Mouse (Mus musculus) gastrocnemius, postnatal 4 days (tissue): ENCODE measurements around the gene Cacfd1. TPM values are rescaled to one million over a fixed set of nuclear protein-coding genes. Genes with fewer than 3 reads are reported as not detected.

ENCODE experiments used
- DNase-seq, 2 experiments: peaks; one replicate each; pipeline ENCODE4 v3.0.0; 2021 to 2022; ENCODE audit warnings: low spot score in 2 of 2, mixed read lengths in 2 of 2
- long read RNA-seq, 2 experiments: library from polyadenylated mRNA; stranded (forward); transcript quantifications; one replicate each; pipeline ENCODE4 v2.0.0; 2021
- total RNA-seq, 2 experiments: library from RNA; stranded (reverse); gene quantifications; 2 replicates each; pipeline ENCODE4 v1.2.3; 2021

The Cacfd1 gene
- total RNA-seq, result 10 to 100 TPM; 34.8 to 38.5 TPM
- long read RNA-seq, experiment 1, transcript Cacfd1-205 (5 exons, 2,689 nt), result major isoform, 40 of 53 reads
- long read RNA-seq, experiment 1, partial matches to known transcripts, result 1 of 53 reads
- long read RNA-seq, experiment 1, other reads (novel, unspliced or antisense), result 6 of 53 reads
- long read RNA-seq, experiment 2, transcript Cacfd1-205 (5 exons, 2,689 nt), result major isoform, 42 of 54 reads
- long read RNA-seq, experiment 2, partial matches to known transcripts, result 1 of 54 reads
- long read RNA-seq, experiment 2, other reads (novel, unspliced or antisense), result 6 of 54 reads

DNA sequence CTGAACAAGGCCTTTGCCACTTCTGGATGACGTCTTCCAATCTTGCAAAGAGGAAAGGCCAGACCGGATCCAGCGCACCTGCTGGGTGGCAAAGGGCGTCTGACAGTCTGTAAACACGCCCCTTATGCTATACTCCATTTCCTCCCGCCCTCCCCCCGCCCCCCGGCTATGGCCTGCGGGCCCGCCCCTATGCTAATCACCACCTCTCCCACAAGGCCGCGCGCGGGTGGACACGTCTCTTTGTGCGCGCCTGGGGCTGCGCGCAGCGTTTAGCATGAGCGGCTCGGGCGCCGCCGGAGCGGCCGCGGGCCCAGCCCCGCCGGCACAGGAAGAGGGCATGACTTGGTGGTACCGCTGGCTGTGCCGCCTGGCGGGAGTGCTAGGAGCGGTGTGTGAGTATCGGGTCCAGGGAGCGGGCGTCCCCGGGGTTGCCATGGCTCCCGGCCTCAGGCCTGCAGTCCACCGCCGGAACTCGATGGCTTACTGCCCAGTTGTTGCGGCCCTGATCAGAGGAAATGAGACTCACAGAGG lies at the start of gene Cacfd1:
Gene Cacfd1, plus strand, starts transcription at position 213 of the 531 bp plus-strand sequence.
- DNase-seq, result peak; percentile 67 to 86

DNA sequence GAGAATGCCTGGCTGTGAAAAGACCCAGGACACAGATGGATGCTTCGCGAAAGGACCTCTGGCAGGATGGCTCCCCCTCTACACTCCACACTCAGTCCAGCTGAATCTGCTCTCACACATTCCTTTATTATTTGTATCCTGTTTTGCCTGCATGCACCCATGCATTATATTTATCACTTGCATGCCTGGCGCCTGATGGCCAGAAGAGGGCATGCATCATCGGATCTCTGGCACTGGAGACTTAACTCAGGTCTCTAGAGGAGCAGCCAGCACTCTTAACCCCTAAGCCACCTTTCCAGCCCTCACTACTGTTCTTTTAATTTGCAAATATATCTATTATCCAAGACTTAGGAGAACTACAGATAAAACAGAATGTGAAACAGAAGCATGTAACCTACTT lies 49.0 kb upstream of the Cacfd1 start:
- DNase-seq, result no peak

DNA sequence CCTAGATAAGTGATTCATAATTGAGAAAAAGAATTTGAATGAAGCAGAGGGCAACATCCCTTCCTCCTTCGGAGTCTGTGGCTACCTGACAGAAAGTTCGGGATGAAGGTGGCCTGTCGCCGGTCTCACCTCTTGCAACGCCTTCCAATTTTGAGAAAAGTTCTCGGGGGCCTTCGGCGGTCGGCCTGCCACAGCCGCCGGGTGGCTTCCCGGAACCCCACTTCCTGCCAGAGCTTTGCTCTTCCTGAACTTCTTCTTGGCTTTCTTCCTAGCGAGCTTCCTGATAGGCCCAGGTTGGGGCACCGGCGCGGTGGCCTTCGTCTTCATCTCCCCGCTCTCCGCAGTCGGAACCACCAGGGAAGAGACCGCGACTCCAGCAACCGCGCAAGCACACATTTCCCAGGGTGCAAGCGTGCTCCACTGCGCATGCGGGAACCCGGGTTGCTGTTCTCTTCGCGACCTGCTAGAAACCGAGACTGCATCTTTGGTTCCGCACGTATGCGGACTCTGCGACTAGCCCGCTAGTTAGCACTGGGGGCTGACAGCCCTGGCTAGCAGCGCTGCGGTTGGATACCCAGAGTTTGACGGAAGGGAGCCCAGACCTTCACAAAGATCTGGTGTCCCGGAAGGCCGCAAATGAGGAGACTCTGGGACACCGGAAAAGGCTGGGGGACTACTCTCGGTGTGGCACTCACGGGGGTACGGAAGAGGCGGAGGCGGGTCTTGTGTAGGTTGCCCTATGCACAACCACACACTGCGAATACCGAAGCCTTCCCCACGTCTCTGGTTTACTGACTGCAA lies 45.6 kb upstream of the Cacfd1 start, which contains the start of gene Rexo4:
Gene Rexo4, minus strand, starts transcription at position 464 of the 801 bp plus-strand sequence.
- peak; percentile 87 to 97 for DNase-seq

DNA sequence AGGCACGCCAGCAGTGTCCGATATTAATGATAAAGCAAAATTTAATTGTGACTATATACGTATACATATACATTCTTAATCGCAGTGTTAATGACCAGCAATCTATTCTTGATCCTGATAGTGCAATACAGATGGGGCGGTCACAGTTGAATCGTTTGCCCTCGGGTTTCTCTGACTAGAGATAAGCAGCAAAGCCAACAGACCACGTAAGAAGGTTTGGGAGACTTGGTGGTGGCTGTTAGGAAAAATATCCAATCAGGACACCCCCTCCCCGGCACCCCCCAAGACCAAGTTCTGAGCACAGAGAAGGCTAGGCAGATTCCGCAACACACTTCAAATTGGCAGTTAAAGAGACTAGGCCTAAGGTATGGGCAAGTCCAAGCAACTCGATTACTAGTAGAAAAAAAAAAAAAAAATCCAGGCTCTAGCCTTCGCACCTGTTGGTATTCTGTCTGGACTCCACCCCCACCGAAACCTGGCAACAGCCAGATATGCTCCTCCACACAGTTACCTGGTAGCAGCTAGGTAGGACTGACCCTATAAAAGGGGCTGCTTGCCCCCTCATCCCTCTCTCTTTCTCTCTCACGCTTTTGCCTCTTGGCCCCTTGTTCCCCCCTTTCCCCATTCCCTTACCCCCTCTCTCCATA lies 44.9 kb upstream of the Cacfd1 start:
- DNase-seq, result no peak

DNA sequence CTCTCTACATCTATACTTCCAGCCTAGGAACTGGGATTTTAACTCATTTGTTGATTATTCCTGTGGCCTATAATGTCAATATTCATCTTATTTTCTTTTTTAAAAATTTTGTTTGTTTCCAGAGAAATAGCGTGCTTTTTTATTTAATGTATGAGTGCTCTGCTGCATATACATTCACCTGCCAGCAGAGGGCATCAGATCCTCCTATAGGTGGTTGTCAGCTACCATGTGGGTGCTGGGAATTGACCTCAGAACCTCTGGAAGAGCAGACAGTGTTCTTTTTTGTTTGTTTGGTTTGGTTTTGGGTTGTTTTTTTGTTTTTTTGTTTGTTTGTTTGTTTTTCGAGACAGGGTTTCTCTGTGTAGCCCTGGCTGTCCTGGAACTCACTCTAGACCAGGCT lies 42.5 kb upstream of the Cacfd1 start:
- DNase-seq, result no peak

DNA sequence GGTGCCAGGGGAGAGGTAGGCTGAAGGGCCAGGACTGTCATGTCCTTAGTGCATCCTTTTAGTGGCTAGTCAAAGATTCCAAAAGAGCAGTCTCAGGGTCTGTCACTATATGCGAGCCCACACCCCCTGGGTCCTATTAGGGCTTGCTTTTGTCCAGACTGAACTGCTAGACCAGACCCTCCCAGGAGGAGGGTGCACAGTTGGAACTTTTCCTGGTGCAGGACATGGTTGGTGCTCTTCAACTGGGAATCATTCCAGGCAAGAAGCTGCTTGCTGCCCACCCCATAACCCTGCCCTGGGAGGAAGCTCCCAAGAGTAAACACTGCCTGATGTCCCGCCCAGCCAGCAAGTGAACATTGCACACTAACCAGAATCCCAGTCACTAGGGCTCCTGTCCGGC lies 36.6 kb upstream of the Cacfd1 start, which contains the start of gene Adamts13:
Gene Adamts13, plus strand, starts transcription at position 301 of the 400 bp plus-strand sequence.
- no peak for DNase-seq

DNA sequence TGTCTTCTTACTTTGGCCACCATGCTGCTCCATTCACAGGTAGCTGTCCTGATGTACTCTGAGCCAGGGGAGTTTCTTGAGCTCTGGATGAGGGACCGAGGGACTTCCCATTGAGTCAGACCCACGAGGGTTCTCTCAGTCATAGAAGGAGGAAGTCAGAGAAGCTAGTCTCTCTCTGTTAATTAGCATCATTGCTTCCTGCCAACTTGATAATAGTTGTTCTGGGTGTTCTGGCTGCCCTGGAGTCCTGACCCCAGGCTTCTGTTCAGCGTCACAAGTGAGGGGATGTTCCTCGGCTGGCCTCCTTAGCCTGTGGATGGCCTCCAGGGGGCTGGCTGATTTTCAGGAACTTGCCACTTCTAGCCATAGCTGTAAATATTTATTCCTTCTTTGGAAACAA lies 35.8 kb upstream of the Cacfd1 start:
- DNase-seq, result no peak

DNA sequence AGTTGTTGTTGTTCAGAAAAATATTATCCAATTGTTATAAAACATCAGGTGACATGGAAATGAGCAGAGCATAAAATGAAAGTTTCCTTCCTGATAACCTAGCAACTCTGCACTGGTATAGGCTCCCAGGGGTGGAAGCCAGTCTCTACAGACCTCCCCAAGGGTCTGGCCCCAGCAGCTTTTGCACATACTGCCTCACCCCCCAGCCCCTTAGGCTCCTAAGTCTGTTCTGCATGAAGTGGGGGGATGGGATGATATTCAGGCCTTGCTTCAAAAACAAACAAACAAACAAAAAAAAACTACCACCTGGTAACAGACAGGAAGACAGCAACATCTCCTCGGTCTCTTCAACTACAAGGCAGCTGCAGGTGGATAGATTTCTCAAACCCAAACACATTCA lies 29.4 kb upstream of the Cacfd1 start:
- DNase-seq, result no peak

DNA sequence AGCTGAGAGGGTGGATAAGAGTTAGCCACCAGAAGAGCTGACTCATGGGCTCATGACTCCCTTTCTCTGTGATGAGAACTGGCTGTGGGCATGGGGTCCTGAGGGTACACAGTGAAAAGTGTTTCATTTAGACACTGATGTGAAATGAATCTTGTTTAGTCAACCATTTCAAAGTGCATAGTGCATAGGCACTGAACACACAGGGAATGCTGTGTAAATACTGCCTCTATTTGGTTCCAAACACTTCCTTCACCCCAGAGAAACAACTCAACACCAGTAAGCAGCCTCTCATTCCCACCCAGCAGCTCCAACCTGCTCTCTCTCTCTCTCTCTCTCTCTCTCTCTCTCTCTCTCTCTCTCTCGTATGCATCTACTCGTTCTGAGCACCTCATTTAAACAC lies 25.5 kb upstream of the Cacfd1 start:
- no peak for DNase-seq

DNA sequence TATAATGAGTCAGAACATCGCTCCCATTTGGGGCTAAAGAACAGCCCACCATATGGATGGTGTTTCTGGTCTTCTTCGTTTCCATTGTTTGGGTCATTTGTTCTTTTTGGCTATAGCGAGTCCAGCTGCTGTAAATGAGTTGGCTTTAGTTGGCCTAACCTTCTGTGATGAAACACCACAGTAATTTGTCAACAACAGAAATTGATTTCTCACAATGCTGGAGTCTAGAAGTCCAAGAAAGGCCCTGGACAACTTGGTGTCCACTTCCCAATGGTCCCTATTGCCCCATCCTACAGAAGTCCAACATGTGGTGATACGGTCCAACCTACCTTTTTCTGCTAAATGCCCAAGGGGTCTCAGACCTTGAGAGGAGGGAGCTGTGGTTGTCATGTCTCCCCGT lies 25.1 kb upstream of the Cacfd1 start:
- DNase-seq, result no peak

DNA sequence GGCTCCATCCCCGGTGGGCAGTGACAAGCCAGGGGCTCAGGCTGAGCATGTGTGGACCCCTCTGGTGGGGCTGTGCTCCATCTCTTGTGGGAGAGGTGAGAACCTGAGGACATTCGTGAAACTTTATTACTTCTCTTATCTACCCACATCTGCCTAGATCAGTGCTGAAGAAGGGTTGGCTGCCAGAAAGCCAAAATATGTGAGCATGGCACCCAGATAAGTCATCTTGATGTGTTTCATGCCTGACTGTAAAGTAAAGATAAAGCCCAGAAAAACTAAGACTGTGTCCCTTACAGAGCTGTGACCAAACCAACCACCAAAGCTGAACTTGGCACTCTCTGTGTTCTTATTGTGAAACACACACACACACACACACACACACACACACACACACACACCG lies 15.8 kb upstream of the Cacfd1 start:
- DNase-seq, result no peak

DNA sequence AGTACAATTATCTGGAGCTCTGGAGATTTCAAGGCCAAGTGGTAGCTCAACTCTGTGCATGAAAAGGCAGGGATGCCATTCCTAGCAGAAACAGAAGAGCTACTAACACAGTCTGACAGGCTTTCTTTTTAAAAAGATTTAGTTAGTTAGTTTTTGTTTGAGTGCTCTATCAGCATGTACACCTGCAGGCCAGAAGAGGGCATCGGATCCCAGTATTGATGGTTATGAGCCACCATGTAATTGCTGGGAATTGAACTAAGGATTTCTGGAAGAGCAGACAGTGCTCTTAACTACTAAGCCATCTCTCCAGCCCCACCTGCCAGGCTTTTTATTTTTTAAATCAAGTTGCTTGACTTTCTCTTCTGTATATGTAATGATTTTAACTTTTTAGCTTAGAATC lies 12.2 kb upstream of the Cacfd1 start:
- DNase-seq, result no peak

DNA sequence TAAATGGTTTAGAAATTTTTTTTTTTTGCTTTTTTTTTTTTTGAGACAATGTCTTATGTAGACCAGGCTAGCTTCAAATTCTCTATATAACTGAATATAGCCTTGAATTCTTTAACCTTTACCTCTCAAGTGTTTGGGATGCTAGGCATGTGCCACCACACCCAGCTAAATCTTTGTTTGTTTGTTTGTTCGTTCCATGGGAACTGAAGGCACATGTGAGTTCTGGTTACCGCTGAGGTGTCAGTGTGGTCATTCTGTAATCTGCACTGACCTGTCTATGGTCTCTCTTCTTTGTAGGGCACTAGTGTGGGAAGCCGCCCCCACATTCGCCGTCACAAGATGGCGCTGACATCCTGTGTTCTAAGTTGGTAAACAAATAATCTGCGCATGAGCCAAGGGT lies 11.7 kb upstream of the Cacfd1 start:
- no peak for DNase-seq

DNA sequence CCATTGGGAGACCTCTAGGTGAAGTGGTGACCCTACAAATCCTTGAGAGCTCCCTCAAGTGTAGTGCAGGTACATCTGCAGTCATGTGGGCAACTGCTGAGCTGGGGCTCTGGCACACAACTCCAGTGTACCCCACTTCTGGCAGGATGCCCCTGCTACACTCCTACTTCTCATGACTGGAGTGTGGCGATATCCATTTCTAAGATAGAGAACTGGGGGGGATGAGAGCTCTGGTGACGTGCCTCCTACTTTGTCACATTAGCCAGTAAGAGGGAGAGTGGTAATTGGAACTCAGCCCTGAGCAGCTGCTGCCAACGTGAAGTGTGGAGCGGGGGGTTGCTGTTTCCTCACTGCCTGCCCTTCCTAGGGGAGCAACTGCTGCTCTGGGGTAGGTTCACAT lies 3.5 kb upstream of the Cacfd1 start:
- no peak for DNase-seq

DNA sequence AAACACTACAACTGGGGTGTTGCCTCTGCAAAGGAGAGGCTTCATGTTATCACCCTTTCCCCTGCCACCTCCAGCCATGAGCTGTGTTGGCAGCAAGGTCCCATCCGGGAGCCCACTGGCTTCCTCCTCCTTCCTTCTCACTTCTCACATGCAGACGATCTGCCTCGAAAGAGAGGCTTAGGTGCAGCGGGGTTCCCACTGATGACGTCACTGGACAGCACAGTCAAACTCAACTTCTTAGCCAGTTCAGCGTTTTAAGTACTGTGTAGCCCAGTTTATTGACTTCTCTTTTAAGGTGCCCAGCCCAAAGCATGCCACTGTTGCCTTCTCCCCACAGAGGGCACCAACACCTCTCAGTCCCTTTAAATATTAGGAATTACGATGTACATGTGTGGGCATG lies 2.0 kb upstream of the Cacfd1 start:
- no peak for DNase-seq

DNA sequence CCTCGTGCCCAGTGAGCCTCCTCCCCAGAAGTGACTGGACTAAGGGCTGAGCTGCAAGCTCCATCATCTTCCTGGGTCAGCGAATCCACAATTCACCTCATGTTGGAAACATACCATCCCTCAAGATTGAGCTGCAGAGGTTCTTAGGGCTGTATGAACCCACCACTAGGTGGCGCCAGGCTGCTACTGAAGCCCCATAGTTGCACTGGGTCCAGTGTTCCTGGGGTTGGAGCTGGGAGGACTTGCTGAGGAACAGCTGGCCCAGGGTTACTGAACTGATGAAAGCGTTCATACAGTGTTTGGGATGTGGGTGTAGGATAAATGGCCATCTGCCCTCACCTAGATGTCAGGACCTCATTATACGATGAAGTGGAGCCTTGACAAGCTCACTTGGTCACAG lies 8.1 kb downstream of the Cacfd1 start:
- DNase-seq, result peak in 1 of 2 experiments; percentile 74

DNA sequence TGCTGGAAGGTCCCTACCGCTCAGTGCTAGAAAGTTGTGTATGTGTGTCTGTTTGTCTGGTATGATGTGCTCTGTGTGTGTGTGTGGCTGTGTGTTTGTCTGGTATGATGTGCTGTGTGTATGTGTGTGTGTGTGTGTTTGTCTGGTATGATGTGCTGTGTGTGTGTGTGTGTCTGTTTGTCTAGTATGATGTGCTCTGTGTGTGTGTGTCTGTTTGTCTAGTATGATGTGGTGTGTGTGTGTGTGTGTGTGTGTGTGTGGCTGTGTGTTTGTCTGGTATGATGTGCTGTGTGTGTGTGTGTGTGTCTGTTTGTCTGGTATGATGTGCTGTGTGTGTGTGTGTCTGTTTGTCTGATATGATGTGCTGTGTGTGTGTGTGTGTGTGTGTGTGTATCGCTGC lies 9.8 kb downstream of the Cacfd1 start:
- DNase-seq, result no peak

DNA sequence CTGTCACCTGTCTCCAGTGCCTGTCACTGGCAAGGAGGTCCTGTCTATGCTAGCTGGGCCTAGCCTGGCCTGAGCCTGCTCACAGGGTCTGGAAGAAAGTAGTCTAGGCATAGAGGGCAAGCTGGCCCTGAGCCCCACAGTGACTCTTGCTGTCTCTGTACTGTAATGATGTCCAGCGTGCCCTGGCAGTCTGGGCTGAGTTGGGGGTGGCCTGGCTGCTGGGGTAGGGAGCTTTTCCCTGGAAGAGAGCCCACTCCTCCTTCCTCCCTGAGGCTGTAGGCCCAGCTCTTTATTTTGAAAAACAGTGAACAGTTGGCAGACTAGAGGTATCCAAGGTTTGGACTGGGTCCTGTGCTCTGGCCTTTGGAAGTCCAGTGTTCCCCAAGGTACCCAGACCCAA lies 11.4 kb downstream of the Cacfd1 start:
- no peak for DNase-seq

DNA sequence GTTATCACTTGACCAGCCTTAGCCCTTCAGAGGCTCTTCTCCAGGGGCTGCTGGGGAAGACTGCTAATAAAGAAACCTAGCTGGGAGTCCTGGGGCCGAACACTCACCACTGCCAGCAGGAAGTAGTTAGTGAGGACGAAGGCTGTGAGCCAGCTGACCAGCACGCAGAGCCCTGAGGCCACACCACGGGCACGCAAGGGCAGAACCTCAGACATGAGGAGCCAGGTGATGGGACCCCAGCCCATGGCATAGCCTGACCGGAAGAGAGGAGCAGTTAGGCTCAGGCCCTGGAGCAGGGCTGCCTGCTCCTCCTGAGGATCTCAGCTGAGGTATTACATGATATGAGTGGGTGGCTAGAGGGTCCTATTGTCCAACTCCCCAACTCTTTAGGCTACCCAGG lies 12.9 kb downstream of the Cacfd1 start:
- DNase-seq, result no peak

DNA sequence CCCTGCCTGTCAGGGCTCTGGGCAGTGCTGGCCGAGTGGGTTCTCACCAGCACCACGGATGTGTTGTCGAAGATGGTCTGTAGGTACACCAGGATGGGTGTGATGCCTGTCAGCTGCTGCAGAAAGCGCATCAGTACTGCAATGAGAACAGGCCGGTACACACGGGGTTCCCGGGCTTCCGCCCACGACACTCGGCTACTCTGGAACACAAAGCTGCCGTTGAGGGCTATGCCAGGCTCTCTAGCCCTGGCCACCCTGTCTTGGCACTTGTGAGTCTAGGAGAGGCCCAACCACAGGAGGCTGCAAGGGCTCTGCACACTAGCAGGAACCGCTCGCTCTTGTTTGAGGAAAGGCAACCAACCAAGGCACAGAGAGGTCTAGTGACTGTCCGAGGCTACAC lies 14.4 kb downstream of the Cacfd1 start:
- DNase-seq, result no peak

DNA sequence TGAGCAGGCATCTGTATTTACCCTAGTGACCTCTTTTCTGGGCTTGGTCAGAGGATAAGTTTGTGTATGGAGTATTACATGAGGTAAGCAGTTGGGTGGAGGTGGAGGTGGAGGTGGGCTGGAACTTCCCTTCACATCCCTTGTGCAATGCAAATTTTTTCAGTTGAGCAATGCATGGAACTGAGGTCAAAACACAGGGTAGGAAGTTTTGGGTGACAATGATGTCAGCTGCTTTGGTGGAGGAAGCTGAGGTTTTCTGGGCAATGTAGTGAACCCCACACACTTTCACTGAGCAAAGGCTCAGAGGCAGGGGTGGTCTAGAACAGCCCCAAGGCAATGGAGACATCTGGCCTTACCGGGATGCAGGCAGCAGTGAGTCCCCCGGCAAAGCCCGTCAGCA lies 15.8 kb downstream of the Cacfd1 start:
- no peak for DNase-seq

DNA sequence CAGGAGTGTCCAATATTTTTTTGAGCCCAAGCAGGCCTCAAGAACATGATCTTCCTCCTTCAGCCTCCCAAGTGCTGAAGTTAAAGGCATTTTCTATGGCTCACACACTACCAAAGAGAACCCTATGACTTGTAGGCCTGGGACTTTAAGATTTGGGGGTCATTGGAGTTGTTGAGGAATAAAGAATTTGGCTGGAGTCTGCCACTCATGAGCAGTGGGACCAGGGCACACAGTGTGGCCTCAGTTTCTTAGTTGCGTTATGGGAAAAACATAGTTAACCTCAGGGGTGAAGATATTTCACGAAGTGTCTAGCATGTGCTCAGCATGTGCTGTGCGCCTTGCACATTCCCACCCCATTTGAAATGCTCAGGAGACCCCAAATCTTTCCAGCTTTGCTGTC lies 16.6 kb downstream of the Cacfd1 start:
- DNase-seq, result no peak
